Mouse (Mus musculus) adrenal gland, adult 18-20 months (tissue): Measurements from ENCODE around the gene Gpc1. TPM values are rescaled to one million over a fixed set of nuclear protein-coding genes. Genes with fewer than 3 reads are reported as not detected.

Experiments
- DNase-seq, 2 experiments: peaks; one replicate each; pipeline ENCODE4 v3.0.0; 2021 to 2022; ENCODE audit warnings: low spot score in 2 of 2
- total RNA-seq, 2 experiments: library from RNA; stranded (reverse); gene quantifications; 1 replicate in 1 of 2; 2 replicates in 1 of 2; pipeline ENCODE4 v1.2.3; 2021

The Gpc1 gene
- total RNA-seq, 2 experiments from 2014 or later, result 43.3 to 65.4 TPM

- no peak for DNase-seq
Measured at GRCm38 (mm10) chr1:92877431-92877978, 46.1 kb downstream of the Gpc1 start.

GRCm38 (mm10) chr1:92878066-92878741 is 46.8 kb downstream of the Gpc1 start:
- DNase-seq, result no peak

GRCm38 (mm10) chr1:92879266-92879665 is 47.8 kb downstream of the Gpc1 start:
- no peak for DNase-seq

GRCm38 (mm10) chr1:92880101-92880500 is 48.7 kb downstream of the Gpc1 start:
- DNase-seq, result no peak

GRCm38 (mm10) chr1:92881982-92882381 is 50.5 kb downstream of the Gpc1 start:
- no peak for DNase-seq

- no peak for DNase-seq
Measured at GRCm38 (mm10) chr1:92888901-92889655, 57.6 kb downstream of the Gpc1 start.

- DNase-seq, result no peak
Measured at GRCm38 (mm10) chr1:92892791-92893190, 61.3 kb downstream of the Gpc1 start.

GRCm38 (mm10) chr1:92893896-92894295 is 62.5 kb downstream of the Gpc1 start:
- no peak for DNase-seq

GRCm38 (mm10) chr1:92895089-92895488 is 63.6 kb downstream of the Gpc1 start:
- peak; percentile 62 to 68 for DNase-seq

GRCm38 (mm10) chr1:92902786-92903185 is 71.3 kb downstream of the Gpc1 start, which contains the start of gene Ankmy1:
Gene Ankmy1, minus strand, starts transcription at chr1:92902906.
- DNase-seq, result peak; percentile 42 to 47

- DNase-seq, result no peak
Measured at GRCm38 (mm10) chr1:92903627-92904026, 72.2 kb downstream of the Gpc1 start.

GRCm38 (mm10) chr1:92905703-92906310 is 74.4 kb downstream of the Gpc1 start:
- DNase-seq, result no peak

- peak; percentile 81 to 82 for DNase-seq
Measured at GRCm38 (mm10) chr1:92906779-92907631, 75.6 kb downstream of the Gpc1 start, which contains the start of gene Dusp28. Gene Dusp28, plus strand, starts transcription at chr1:92906981.

- DNase-seq, result no peak
Measured at GRCm38 (mm10) chr1:92907632-92908360, 76.4 kb downstream of the Gpc1 start.

GRCm38 (mm10) chr1:92908664-92909063 is 77.2 kb downstream of the Gpc1 start:
- DNase-seq, result no peak

- DNase-seq, result no peak
Measured at GRCm38 (mm10) chr1:92909068-92909467, 77.6 kb downstream of the Gpc1 start.
